Mouse (Mus musculus) ovary, postnatal 36 days (tissue): ENCODE results near the gene Psma6.
A peak's percentile ranks its signal among the peaks of the same experiment; 100 is the strongest.

ENCODE experiments used
- DNase-seq: peaks from one replicate; pipeline ENCODE4 v3.0.0; 2022; ENCODE audit warnings: low spot score, mixed read lengths

Psma6 gene

DNA sequence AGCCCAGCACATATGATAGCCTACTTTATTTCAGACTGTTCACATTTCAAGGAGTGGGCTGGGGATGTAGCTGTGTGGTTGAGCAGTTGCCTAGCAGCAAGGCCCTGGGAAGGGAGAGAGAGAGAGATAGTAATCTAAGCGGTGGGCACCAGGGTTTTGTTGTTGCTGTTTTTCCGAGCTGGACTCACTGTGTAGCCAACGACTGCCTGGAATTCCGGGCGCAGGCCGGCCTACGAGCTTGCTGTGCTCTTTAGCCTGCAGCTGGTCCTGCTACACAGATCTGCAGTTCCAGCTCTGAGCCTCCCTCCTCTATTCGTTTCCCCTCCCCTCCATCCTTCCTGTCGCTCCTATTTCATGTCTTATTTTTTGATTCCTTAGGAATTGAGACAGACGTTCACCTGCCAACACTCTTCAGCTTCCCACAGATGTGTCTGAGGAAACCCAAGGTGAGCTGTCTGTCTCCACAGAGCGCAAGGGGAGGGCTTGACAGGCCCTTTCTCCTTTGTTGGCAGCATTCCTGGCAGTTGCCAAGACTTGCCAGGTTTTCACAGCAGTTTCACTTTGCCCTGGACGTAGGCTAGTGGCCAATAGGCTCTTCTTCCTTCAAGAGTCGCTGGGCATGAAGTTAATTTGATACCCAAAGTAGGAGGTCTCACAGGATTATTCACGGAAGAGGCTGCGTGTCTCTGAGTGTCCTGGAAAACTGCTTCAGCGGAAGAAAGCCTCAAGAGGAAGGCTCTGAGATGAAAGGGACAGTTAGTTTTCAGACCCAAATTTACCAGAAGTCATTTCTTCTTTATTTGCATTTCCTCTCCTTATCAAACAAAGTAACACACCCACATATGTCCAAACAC lies 80.2 kb downstream of the Psma6 start:
- peak; percentile 66 for DNase-seq

DNA sequence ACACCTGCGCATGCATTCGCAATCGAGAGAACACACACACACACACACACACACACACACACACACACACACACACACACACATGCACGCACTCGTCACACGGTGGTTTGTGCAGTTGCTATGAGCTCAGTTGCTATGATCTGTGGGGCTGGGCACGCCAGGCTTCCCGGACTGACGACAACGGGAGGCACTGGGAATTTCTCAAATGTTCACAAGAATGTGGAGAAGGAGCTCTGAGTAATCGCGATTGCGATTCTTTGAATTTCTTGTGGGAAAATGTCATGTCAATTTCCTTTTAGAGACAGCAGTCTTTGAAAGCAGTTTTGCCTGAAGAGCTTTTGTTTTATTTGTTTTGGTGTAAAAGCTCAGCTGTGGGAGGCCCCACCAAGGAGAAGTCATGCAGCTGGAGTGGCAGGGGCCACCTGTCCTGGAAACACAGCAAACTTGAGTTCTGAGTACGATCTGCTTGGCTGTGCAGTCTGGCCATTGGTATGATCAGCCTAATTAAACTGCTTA lies 80.9 kb downstream of the Psma6 start:
- no peak for DNase-seq

DNA sequence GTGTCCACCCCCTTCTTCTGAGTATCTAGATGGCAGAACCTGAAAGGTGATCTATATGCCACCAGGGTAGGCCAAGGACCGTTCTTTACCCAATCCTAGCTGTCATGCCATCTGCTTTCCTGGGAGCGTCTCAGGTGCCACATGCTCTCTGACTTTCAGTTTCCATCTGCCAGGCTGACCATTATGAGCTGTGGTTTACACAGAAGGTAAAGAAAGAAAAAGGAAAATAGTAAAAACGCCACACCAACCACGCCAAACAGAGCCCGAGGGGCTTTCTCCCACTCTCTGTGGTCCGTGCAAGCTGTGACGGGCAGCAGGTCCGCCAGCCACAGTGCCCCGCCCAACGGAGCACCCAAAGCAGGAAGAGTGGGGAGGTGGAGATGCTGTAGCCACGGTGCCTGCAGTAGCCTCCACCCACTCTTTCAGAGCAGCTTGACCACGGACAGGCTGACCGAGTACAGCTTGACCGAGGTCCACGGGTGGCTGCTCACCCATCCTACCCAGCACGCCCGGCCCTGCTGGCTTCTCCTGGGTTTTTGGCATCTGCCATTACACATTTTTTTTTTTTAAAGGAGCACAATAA lies 81.5 kb downstream of the Psma6 start:
- DNase-seq = peak; percentile 62

DNA sequence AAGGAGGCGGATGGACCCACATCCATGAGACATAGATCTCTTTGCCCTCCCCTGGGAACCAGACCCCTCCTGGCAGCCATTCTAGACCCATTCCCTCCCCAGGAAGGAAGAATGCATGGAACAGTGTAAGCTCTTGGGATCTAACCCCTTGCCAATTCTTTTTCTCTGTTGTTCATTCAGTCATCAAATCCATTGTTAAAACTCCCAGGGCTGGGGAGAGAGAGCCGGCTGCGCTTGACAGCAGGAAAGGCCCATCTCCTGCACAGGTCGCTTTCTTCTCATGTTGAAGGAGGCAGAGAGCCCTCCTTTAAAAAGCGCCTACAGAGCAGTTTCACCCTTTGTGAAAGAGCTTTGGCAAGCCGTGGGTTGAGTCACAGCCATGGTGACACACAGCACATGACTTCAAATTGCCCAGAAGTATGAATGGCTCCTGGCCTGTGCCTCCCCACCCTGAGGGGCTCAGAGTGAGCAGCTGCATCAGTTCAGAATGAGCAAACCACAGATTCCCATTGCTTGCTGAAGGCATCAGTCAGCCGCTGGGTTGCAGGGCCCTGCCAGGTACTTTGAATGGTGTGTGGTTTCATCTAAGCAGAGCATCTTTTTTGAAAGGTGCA lies 82.2 kb downstream of the Psma6 start:
- DNase-seq = no peak

DNA sequence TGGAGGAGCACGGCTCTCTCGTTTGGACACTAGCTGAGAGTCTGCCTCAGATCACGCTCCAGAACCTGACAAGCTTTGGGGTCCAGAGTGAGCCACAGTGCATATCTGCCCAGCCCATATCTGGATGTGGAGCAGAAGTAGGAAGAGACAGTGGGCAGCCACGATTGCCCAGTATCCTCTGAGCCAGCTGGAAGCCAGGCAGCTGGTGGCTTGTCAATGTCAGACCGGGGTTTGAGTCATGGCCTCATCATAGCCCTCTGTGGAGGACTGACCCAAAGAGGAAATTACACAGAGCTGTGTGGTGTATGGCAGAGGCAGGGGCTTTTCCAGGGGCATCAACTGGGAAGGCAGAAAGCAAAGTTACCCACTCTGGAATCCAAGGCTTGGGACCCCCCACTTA lies 82.8 kb downstream of the Psma6 start:
- DNase-seq = no peak

DNA sequence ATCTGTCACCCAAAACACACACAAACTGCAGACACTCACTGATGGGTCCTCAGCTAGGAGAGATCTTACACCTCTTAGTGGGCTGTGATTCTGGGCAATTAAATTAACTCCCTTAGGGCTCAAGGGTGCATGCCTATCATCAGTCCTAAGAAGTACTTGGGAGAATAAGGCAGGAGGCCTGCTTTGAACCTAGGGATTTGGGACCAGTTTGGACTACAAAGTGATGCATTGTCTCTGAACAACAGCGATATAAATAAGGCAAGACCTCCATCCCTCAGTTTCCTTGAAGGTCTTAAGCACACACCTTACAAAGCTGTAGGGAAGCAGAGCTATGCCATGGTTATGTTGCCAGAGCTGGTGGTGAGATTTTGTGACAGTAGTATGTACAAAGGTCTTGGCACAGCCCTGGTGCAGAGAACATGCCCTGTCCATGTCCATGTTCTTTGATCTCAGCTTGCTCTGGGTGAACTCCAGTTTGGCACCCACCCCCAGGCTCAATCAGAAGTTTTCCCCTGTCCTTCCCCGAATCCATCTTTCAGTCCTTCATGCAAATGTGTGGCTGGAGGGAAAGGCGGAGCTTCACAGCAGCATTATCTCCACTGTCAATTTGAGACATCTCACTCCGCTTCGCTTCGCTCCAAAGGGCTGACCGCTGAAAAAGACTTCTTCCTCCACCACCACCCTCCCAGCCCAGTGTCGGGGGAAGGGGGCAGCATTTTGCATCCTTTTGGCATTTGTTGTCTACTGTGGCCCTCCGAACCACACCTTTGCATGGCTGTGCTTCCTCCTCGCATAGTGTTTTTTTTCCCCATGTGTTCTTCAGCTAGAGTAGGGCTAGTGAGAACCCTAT lies 83.5 kb downstream of the Psma6 start:
- DNase-seq = no peak
